Mouse (Mus musculus) A20 (cell line): ENCODE results near the gene Rdh5.

ENCODE experiments used
- DNase-seq: peaks from one replicate; pipeline ENCODE4 v3.0.0-alpha.2; 2011; ENCODE audit warnings: low read depth, low spot score

The Rdh5 gene

GRCm38 (mm10) chr10:128929638-128930378 lies 7.1 kb upstream of the Rdh5 start:
- no peak for DNase-seq

- no peak for DNase-seq
These were observed 5.7 kb upstream of the Rdh5 start for GRCm38 (mm10) chr10:128928356-128928755.

- no peak for DNase-seq
These were observed 1.2 kb upstream of the Rdh5 start, which contains the start of gene Bloc1s1 for GRCm38 (mm10) chr10:128923935-128924334. TSS of gene Bloc1s1 (minus strand) at chr10:128924035.

- peak; percentile 96 for DNase-seq
These were observed 464 bp upstream of the Rdh5 start for GRCm38 (mm10) chr10:128923013-128923691.

GRCm38 (mm10) chr10:128921883-128922821 lies 536 bp downstream of the Rdh5 start:
- no peak for DNase-seq

- DNase-seq: no peak
These were observed 1.4 kb downstream of the Rdh5 start for GRCm38 (mm10) chr10:128921251-128921650.

- DNase-seq: no peak
These were observed 1.9 kb downstream of the Rdh5 start for GRCm38 (mm10) chr10:128920736-128921161.

GRCm38 (mm10) chr10:128919966-128920365 lies 2.7 kb downstream of the Rdh5 start:
- no peak for DNase-seq

GRCm38 (mm10) chr10:128919203-128919631 lies 3.5 kb downstream of the Rdh5 start:
- DNase-seq: no peak

GRCm38 (mm10) chr10:128918246-128918645 lies 4.4 kb downstream of the Rdh5 start:
- no peak for DNase-seq

GRCm38 (mm10) chr10:128917400-128917799 lies 5.3 kb downstream of the Rdh5 start:
- no peak for DNase-seq

GRCm38 (mm10) chr10:128916665-128917064 lies 6.0 kb downstream of the Rdh5 start:
- DNase-seq: no peak

- peak; percentile 22 for DNase-seq
These were observed 7.1 kb downstream of the Rdh5 start for GRCm38 (mm10) chr10:128915550-128915949.

- DNase-seq: no peak
These were observed 9.0 kb downstream of the Rdh5 start for GRCm38 (mm10) chr10:128913696-128914095.

- peak; percentile 79 for DNase-seq
These were observed 9.5 kb downstream of the Rdh5 start for GRCm38 (mm10) chr10:128913219-128913618.

- DNase-seq: no peak
These were observed 9.9 kb downstream of the Rdh5 start for GRCm38 (mm10) chr10:128912791-128913190.

- DNase-seq: no peak
These were observed 10.4 kb downstream of the Rdh5 start for GRCm38 (mm10) chr10:128912268-128912667.

- DNase-seq: no peak
These were observed 11.3 kb downstream of the Rdh5 start for GRCm38 (mm10) chr10:128911430-128911829.

- DNase-seq: no peak
These were observed 12.4 kb downstream of the Rdh5 start for GRCm38 (mm10) chr10:128910066-128910841.

GRCm38 (mm10) chr10:128909567-128910028 lies 13.1 kb downstream of the Rdh5 start:
- DNase-seq: no peak
